Comparison of ENCODE assay signal across 22 mouse cellular contexts in the genomic region with DNA sequence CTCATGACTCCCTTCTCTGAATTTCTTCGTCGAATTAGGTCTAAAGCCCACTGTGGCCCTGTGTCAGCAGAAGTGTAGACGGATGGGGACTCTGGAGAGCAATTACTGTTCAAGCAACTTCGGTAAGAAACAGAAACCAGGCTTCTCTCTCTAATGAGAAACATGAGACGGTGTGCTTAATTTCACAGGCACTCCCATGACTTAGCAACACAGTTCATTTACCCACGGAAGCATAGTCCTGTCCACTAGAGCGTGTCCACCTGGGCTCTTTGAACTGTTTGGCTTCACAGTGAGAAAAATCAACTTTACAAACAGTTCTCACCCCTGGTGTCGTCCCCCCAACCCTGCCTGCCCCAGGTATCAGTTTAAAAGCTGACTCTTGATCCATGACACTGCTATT. TPM values are rescaled to one million over a fixed set of nuclear protein-coding genes. Genes with fewer than 3 reads are reported as not detected.
DNase-seq lines count a peak whose midpoint lies in the region; ATAC-seq and TF ChIP-seq lines count a peak whose summit lies in the region.
"Had no signal": no experiment of that assay in that cellular context is flagged by ENCODE, and none has a peak within 500 bp of the region (broad histone marks: within the 10 kb centered on the region; RNA-seq: fewer than 3 reads in every experiment).

No protein-coding gene starts in this region.

- no peak for TF ChIP-seq POLR2A in CH12.LX (IDR thresholded peaks at IDR 0.05; ENCODE audit: low read depth, low read length)

- ATAC-seq in embryonic facial prominence, embryonic 15.5 days (ENCODE audit: insufficient number of reproducible peaks, low FRiP score, low TSS enrichment, low read depth), result peak; percentile 49; the same call in 1 of the 2 replicates
- ATAC-seq in kidney, embryonic 14.5 days (ENCODE audit: low FRiP score, low TSS enrichment), result peak; percentile 88
- no peak for ATAC-seq in activated CD4-positive, CD25-positive, alpha-beta regulatory T cell, adult 4 months
- ATAC-seq in monocyte, adult 5-6 weeks (replicated peaks; ENCODE audit: insufficient number of reproducible peaks, low FRiP score, low TSS enrichment, poor library complexity, severe bottlenecking), result no peak
- ATAC-seq: liver, postnatal 0 days; midbrain, embryonic 13.5 days had no signal

- DNase-seq in CH12.LX (ENCODE audit: extremely low read depth) (no peak), liver (no peak)
- peak; percentile 60 to 68 for DNase-seq in kidney, postnatal 36 days
- no peak for DNase-seq in left cerebral cortex, adult 9 months (ENCODE audit: low spot score in 2 of 2)
- DNase-seq: adrenal gland, adult 8-10 months; cerebellum, adult 9-10 months; heart, postnatal 14 days; liver, postnatal 0 days; lung, postnatal 14 days; spleen, adult 18-20 months; thymus, adult 18-20 months had no signal

- no peak for TF ChIP-seq EP300 in CH12.LX (IDR thresholded peaks at IDR 0.05; ENCODE audit: low read length)

- H3K4me1 ChIP-seq in CH12.LX (ENCODE audit: control insufficient read depth in 1 of 2, insufficient read depth in 2 of 2), result no peaks in the 10 kb centered on the region
- H3K4me1 ChIP-seq in embryonic facial prominence, embryonic 15.5 days, result no peaks in the 10 kb centered on the region
- peaks cover 5% of the 10 kb centered on the region; the same call in 1 of the 2 replicates for H3K4me1 ChIP-seq in kidney, embryonic 14.5 days (ENCODE audit: control insufficient read depth, insufficient read depth, low read length)
- H3K4me1 ChIP-seq: forebrain, embryonic 12.5 days; heart, embryonic 12.5 days; hindbrain, embryonic 12.5 days; neural tube, embryonic 13.5 days; stomach, embryonic 15.5 days had no signal

- H3K36me3 ChIP-seq in CH12.LX (replicated peaks in 1 of 2; ENCODE audit: control insufficient read depth in 1 of 2, insufficient read depth in 1 of 2, low read length in 1 of 2), result no peaks in the 10 kb centered on the region
- H3K36me3 ChIP-seq in embryonic facial prominence, embryonic 15.5 days, result no peaks in the 10 kb centered on the region
- no peaks in the 10 kb centered on the region for H3K36me3 ChIP-seq in kidney, embryonic 14.5 days (ENCODE audit: control insufficient read depth, insufficient read depth, low read length)
- H3K36me3 ChIP-seq: forebrain, embryonic 12.5 days; heart, embryonic 12.5 days; hindbrain, embryonic 12.5 days; midbrain, embryonic 13.5 days; neural tube, embryonic 13.5 days; stomach, embryonic 15.5 days had no signal

- in situ Hi-C loops in CH12.LX (cut with MboI; ENCODE audit: low pct_ligation_motif_present, low pct_unique_long_range_greater_than_20kb, low sequenced_read_pairs), result loop anchor here (25.0 kb wide), 1 partner anchor 144 kb away; a partner anchor contains a TSS

- no peaks in the 10 kb centered on the region for H3K9me3 ChIP-seq in CH12.LX (replicated peaks; ENCODE audit: low read length)
- H3K9me3 ChIP-seq in embryonic facial prominence, embryonic 15.5 days (replicated peaks), result no peaks in the 10 kb centered on the region
- no peaks in the 10 kb centered on the region for H3K9me3 ChIP-seq in kidney, embryonic 14.5 days (ENCODE audit: control insufficient read depth, low read length)
- H3K9me3 ChIP-seq: forebrain, embryonic 12.5 days; heart, embryonic 12.5 days; hindbrain, embryonic 12.5 days; midbrain, embryonic 13.5 days; neural tube, embryonic 13.5 days; stomach, embryonic 15.5 days had no signal

- no peak for TF ChIP-seq RAD21 in CH12.LX (IDR thresholded peaks at IDR 0.05; ENCODE audit: low read depth, low read length)

- WGBS in embryonic facial prominence, embryonic 15.5 days, result 31% methylated on average over 8 of the region's 8 CpGs
- 25% methylated on average over 8 of the region's 8 CpGs for WGBS in kidney, embryonic 14.5 days

- no peak overlapping the region for H3K27ac ChIP-seq in CH12.LX (ENCODE audit: insufficient read depth, low read depth)
- H3K27ac ChIP-seq in embryonic facial prominence, embryonic 15.5 days (replicated peaks), result no peak overlapping the region
- no peak overlapping the region for H3K27ac ChIP-seq in kidney, embryonic 14.5 days (ENCODE audit: low read depth, low read length)
- H3K27ac ChIP-seq: forebrain, embryonic 12.5 days; hindbrain, embryonic 12.5 days; midbrain, embryonic 13.5 days; neural tube, embryonic 13.5 days; stomach, embryonic 15.5 days had no signal

- no peaks in the 10 kb centered on the region for H3K79me2 ChIP-seq in CH12.LX (replicated peaks; ENCODE audit: control insufficient read depth, extremely low read depth, insufficient read depth, poor library complexity, severe bottlenecking)

- H3K4me2 ChIP-seq in CH12.LX (ENCODE audit: insufficient read depth, low read depth, poor library complexity, severe bottlenecking), result peak overlapping the region; percentile 51
- H3K4me2 ChIP-seq in embryonic facial prominence, embryonic 15.5 days (replicated peaks), result no peak overlapping the region
- peak overlapping the region; percentile 15; the same call in 1 of the 2 replicates for H3K4me2 ChIP-seq in kidney, embryonic 14.5 days (replicated peaks; ENCODE audit: low read depth, low read length)
- H3K4me2 ChIP-seq: forebrain, embryonic 12.5 days; heart, embryonic 12.5 days; hindbrain, embryonic 12.5 days; midbrain, embryonic 13.5 days; neural tube, embryonic 13.5 days; stomach, embryonic 15.5 days had no signal

- no peak overlapping the region for H3K4me3 ChIP-seq in CH12.LX (replicated peaks in 1 of 3; ENCODE audit: low read depth in 2 of 3, low read length in 2 of 3, poor library complexity in 1 of 3)
- no peak overlapping the region for H3K4me3 ChIP-seq in embryonic facial prominence, embryonic 15.5 days (replicated peaks)
- H3K4me3 ChIP-seq in kidney, embryonic 14.5 days (ENCODE audit: low read length), result no peak overlapping the region
- H3K4me3 ChIP-seq: forebrain, embryonic 12.5 days; heart, embryonic 12.5 days; hindbrain, embryonic 12.5 days; midbrain, embryonic 13.5 days; neural tube, embryonic 13.5 days; stomach, embryonic 15.5 days had no signal

- dilution Hi-C loops in CH12.LX (cut with MboI; ENCODE audit: extremely low pct_ligation_motif_present, extremely low pct_unique_long_range_greater_than_20kb, low sequenced_read_pairs), result no loop called here

- H3K9ac ChIP-seq in CH12.LX (ENCODE audit: insufficient read depth, low read depth), result no peak overlapping the region
- no peak overlapping the region for H3K9ac ChIP-seq in embryonic facial prominence, embryonic 15.5 days
- no peak overlapping the region for H3K9ac ChIP-seq in kidney, embryonic 14.5 days (ENCODE audit: low read depth, low read length)
- H3K9ac ChIP-seq: forebrain, embryonic 12.5 days; heart, embryonic 12.5 days; hindbrain, embryonic 12.5 days; liver, postnatal 0 days; midbrain, embryonic 13.5 days; neural tube, embryonic 13.5 days; stomach, embryonic 15.5 days had no signal

- H3K27me3 ChIP-seq in CH12.LX (replicated peaks), result no peaks in the 10 kb centered on the region
- no peaks in the 10 kb centered on the region for H3K27me3 ChIP-seq in embryonic facial prominence, embryonic 15.5 days
- H3K27me3 ChIP-seq in kidney, embryonic 14.5 days (ENCODE audit: control insufficient read depth, insufficient read depth, low read length), result no peaks in the 10 kb centered on the region
- H3K27me3 ChIP-seq: forebrain, embryonic 12.5 days; heart, embryonic 12.5 days; hindbrain, embryonic 12.5 days; midbrain, embryonic 13.5 days; neural tube, embryonic 13.5 days; stomach, embryonic 15.5 days had no signal

- TF ChIP-seq CTCF in CH12.LX (conservative IDR thresholded peaks at IDR 0.05 in 1 of 2, IDR thresholded peaks at IDR 0.05 in 1 of 2; ENCODE audit: low read depth in 2 of 2, low read length in 2 of 2), result no peak

TF ChIP-seq in CH12.LX, 34 proteins besides CTCF, POLR2A, EP300 and RAD21:
- TF ChIP-seq GABPA (IDR thresholded peaks at IDR 0.05; ENCODE audit: insufficient replicate concordance, low read depth, low read length) (no peak), NELFE (IDR thresholded peaks at IDR 0.05; ENCODE audit: low read depth, low read length) (no peak), ETS1 (conservative IDR thresholded peaks at IDR 0.05; ENCODE audit: low read depth, low read length) (no peak), NRF1 (IDR thresholded peaks at IDR 0.05; ENCODE audit: low read depth, low read length) (no peak), SMC3 (IDR thresholded peaks at IDR 0.05; ENCODE audit: low read depth, low read length) (no peak), IRF4 (IDR thresholded peaks at IDR 0.05; ENCODE audit: low read depth, low read length) (no peak), TCF12 (IDR thresholded peaks at IDR 0.05; ENCODE audit: low read depth, low read length) (no peak), PAX5 (IDR thresholded peaks at IDR 0.05; ENCODE audit: low read length) (no peak), ELF1 (IDR thresholded peaks at IDR 0.05; ENCODE audit: low read depth, low read length) (no peak), MAZ (IDR thresholded peaks at IDR 0.05; ENCODE audit: low read depth, low read length) (no peak), MAX (IDR thresholded peaks at IDR 0.05; ENCODE audit: low read length) (no peak)

RNA-seq across cellular contexts. Expression of a gene that starts 55.4 kb away (rescaled TPM):
- total RNA-seq in CH12.LX (2012; rRNA removed) (0.04 TPM in 1 of 2 replicates, not detected in the other), CH12.LX (2014; rRNA removed) (not detected in 2 replicates)
- polyA plus RNA-seq in CH12.LX (2012; ENCODE audit: insufficient read length, low read depth), result 0.11 TPM in 1 of 2 replicates, not detected in the other
- 8.7 and 11.8 TPM in 2 replicates for polyA plus RNA-seq in embryonic facial prominence, embryonic 15.5 days (2015; fragmentation: Nextera tagmentation; extraction: Ambion mirVana)
- polyA plus RNA-seq in kidney, embryonic 14.5 days (2014; fragmentation: Nextera tagmentation; extraction: Ambion mirVana), result 1.5 and 1.6 TPM in 2 replicates
- under 1 TPM in 1 of 2 experiments, not detected in 1; 0.08 TPM for polyA plus RNA-seq in activated CD4-positive, CD25-positive, alpha-beta regulatory T cell, adult 4 months (2017; shearing (Covaris generic))
- not detected in 3 replicates for total RNA-seq in monocyte, adult 5-6 weeks (2017)
- total RNA-seq: megakaryocyte, adult 5-6 weeks had no signal

RNA-seq across cellular contexts. Expression of a gene that starts 57.4 kb away (rescaled TPM):
- total RNA-seq in CH12.LX (2012; rRNA removed) (not detected in 2 replicates), CH12.LX (2014; rRNA removed) (not detected in 2 replicates)
- polyA plus RNA-seq in CH12.LX (2012; ENCODE audit: insufficient read length, low read depth), result not detected in 2 replicates
- polyA plus RNA-seq in embryonic facial prominence, embryonic 15.5 days (2015; fragmentation: Nextera tagmentation; extraction: Ambion mirVana), result 2.9 and 3.3 TPM in 2 replicates
- polyA plus RNA-seq in kidney, embryonic 14.5 days (2014; fragmentation: Nextera tagmentation; extraction: Ambion mirVana), result 3.4 and 4.8 TPM in 2 replicates
- under 1 TPM; 0.10 to 0.13 TPM for polyA plus RNA-seq in activated CD4-positive, CD25-positive, alpha-beta regulatory T cell, adult 4 months (2017; shearing (Covaris generic))
- total RNA-seq in monocyte, adult 5-6 weeks (2017), result 0.57 to 1.4 TPM (median 0.64 TPM) in 3 replicates
- total RNA-seq: megakaryocyte, adult 5-6 weeks had no signal

Comparison
In these comparisons a context has a peak if more than half of its experiments do, and no peak if none do; other contexts are left out.
1. DNase-seq: peak in kidney, postnatal 36 days (2 of 2); none in CH12.LX (single experiment), liver (single experiment) and left cerebral cortex, adult 9 months (0 of 2).
2. ATAC-seq: peak in embryonic facial prominence, embryonic 15.5 days (single experiment) and kidney, embryonic 14.5 days (single experiment); none in activated CD4-positive, CD25-positive, alpha-beta regulatory T cell, adult 4 months (single experiment) and monocyte, adult 5-6 weeks (single experiment).